32 mouse cellular contexts compared by ENCODE assay signal in genomic region chr7:102347327-102347726, GRCm38 (mm10).
DNase-seq lines count a peak whose midpoint lies in the region; ATAC-seq and TF ChIP-seq lines count a peak whose summit lies in the region.
"Had no signal": no experiment of that assay in that cellular context is flagged by ENCODE, and none has a peak within 500 bp of the region (broad histone marks: within the 10 kb centered on the region; RNA-seq: fewer than 3 reads in every experiment).

No protein-coding gene starts in this region.

- 0 out of 2 replicates have a peak, but pooled peaks have one; percentile 35 for ATAC-seq in megakaryocyte, adult 5-6 weeks (ENCODE audit: poor library complexity, severe bottlenecking)
- ATAC-seq in heart, embryonic 12.5 days (ENCODE audit: insufficient number of reproducible peaks, low FRiP score), result no peak
- ATAC-seq: forebrain, embryonic 14.5 days; hindbrain, embryonic 16.5 days; intestine, embryonic 16.5 days had no signal

- dilution Hi-C loops in CH12.LX (cut with MboI; ENCODE audit: extremely low pct_ligation_motif_present, extremely low pct_unique_long_range_greater_than_20kb, low sequenced_read_pairs), result no loop called here

- DNase-seq in spleen, postnatal 36 days (ENCODE audit: low spot score in 2 of 2), result peak; percentile 26 to 35
- no peak for DNase-seq in spleen, postnatal 14 days (ENCODE audit: low spot score in 2 of 2)
- peak; percentile 72 for DNase-seq in CH12.LX (ENCODE audit: extremely low read depth)
- no peak for DNase-seq in thymus, postnatal 4 days
- no peak for DNase-seq in testis, postnatal 14 days (ENCODE audit: low spot score)
- DNase-seq: adrenal gland, adult 2 months; adrenal gland, postnatal 36 days; cerebellum, adult 2 months; cerebellum, postnatal 25 days; gastrocnemius, postnatal 36 days; kidney, adult 8-10 months; kidney, postnatal 14 days; layer of hippocampus, adult 9-11 months; liver, embryonic 13.5 days; lung, adult 2 months; lung, postnatal 10 days; right cerebral cortex, postnatal 14 days; thymus, adult 2 months; thymus, postnatal 36 days had no signal

- in situ Hi-C loops in CH12.LX (cut with MboI; ENCODE audit: low pct_ligation_motif_present, low pct_unique_long_range_greater_than_20kb, low sequenced_read_pairs), result no loop called here

- no peaks in the 10 kb centered on the region for H3K27me3 ChIP-seq in CH12.LX (replicated peaks)
- H3K27me3 ChIP-seq in heart, embryonic 12.5 days (replicated peaks), result no peaks in the 10 kb centered on the region
- H3K27me3 ChIP-seq: embryonic facial prominence, embryonic 12.5 days; heart, embryonic 15.5 days; limb, embryonic 15.5 days; liver, embryonic 13.5 days; midbrain, embryonic 12.5 days; neural tube, embryonic 13.5 days had no signal

- 77% methylated on average over 3 of the region's 3 CpGs for WGBS in heart, embryonic 12.5 days

- no peaks in the 10 kb centered on the region for H3K9me3 ChIP-seq in CH12.LX (replicated peaks; ENCODE audit: low read length)
- no peaks in the 10 kb centered on the region for H3K9me3 ChIP-seq in heart, embryonic 12.5 days (replicated peaks)
- H3K9me3 ChIP-seq: embryonic facial prominence, embryonic 12.5 days; heart, embryonic 15.5 days; limb, embryonic 10.5 days; limb, embryonic 15.5 days; liver, embryonic 13.5 days; midbrain, embryonic 12.5 days; neural tube, embryonic 13.5 days had no signal

- TF ChIP-seq CTCF in CH12.LX (conservative IDR thresholded peaks at IDR 0.05 in 1 of 2, IDR thresholded peaks at IDR 0.05 in 1 of 2; ENCODE audit: low read depth in 2 of 2, low read length in 2 of 2), result no peak

- peaks cover 0 to 22% of the 10 kb centered on the region in 2 experiments; a peak in 2 of 4 replicates for H3K4me1 ChIP-seq in CH12.LX (ENCODE audit: control insufficient read depth in 1 of 2, insufficient read depth in 2 of 2)
- H3K4me1 ChIP-seq in heart, embryonic 12.5 days (replicated peaks), result 0 out of 2 replicates have a peak, but pooled peaks cover 6% of the 10 kb centered on the region
- H3K4me1 ChIP-seq: embryonic facial prominence, embryonic 12.5 days; heart, embryonic 15.5 days; limb, embryonic 10.5 days; midbrain, embryonic 12.5 days; neural tube, embryonic 13.5 days had no signal

- peak overlapping the region; percentile 29; the same call in 1 of the 2 replicates for H3K4me2 ChIP-seq in CH12.LX (ENCODE audit: insufficient read depth, low read depth, poor library complexity, severe bottlenecking)
- no peak overlapping the region for H3K4me2 ChIP-seq in heart, embryonic 12.5 days
- H3K4me2 ChIP-seq: embryonic facial prominence, embryonic 12.5 days; heart, embryonic 15.5 days; limb, embryonic 15.5 days; liver, embryonic 13.5 days; midbrain, embryonic 12.5 days; neural tube, embryonic 13.5 days had no signal

- TF ChIP-seq POLR2A in CH12.LX (IDR thresholded peaks at IDR 0.05; ENCODE audit: low read depth, low read length), result no peak

- H3K36me3 ChIP-seq in CH12.LX (replicated peaks in 1 of 2; ENCODE audit: control insufficient read depth in 1 of 2, insufficient read depth in 1 of 2, low read length in 1 of 2), result no peaks in the 10 kb centered on the region
- no peaks in the 10 kb centered on the region for H3K36me3 ChIP-seq in heart, embryonic 12.5 days
- H3K36me3 ChIP-seq: embryonic facial prominence, embryonic 12.5 days; heart, embryonic 15.5 days; limb, embryonic 10.5 days; limb, embryonic 15.5 days; liver, embryonic 13.5 days; midbrain, embryonic 12.5 days; neural tube, embryonic 13.5 days had no signal

- TF ChIP-seq RAD21 in CH12.LX (IDR thresholded peaks at IDR 0.05; ENCODE audit: low read depth, low read length), result no peak

- peak overlapping the region; percentile 26; the same call in 1 of the 2 replicates for H3K9ac ChIP-seq in CH12.LX (ENCODE audit: insufficient read depth, low read depth)
- no peak overlapping the region for H3K9ac ChIP-seq in heart, embryonic 12.5 days
- H3K9ac ChIP-seq: embryonic facial prominence, embryonic 12.5 days; heart, embryonic 15.5 days; limb, embryonic 15.5 days; liver, embryonic 13.5 days; midbrain, embryonic 12.5 days; neural tube, embryonic 13.5 days had no signal

- H3K4me3 ChIP-seq in CH12.LX (replicated peaks in 1 of 3; ENCODE audit: low read depth in 2 of 3, low read length in 2 of 3, poor library complexity in 1 of 3), result no peak overlapping the region
- no peak overlapping the region for H3K4me3 ChIP-seq in heart, embryonic 12.5 days
- H3K4me3 ChIP-seq: embryonic facial prominence, embryonic 12.5 days; heart, embryonic 15.5 days; limb, embryonic 10.5 days; limb, embryonic 15.5 days; liver, embryonic 13.5 days; midbrain, embryonic 12.5 days; myocyte; neural tube, embryonic 13.5 days had no signal

- H3K27ac ChIP-seq in CH12.LX (ENCODE audit: insufficient read depth, low read depth), result no peak overlapping the region
- no peak overlapping the region for H3K27ac ChIP-seq in heart, embryonic 12.5 days (ENCODE audit: poor library complexity, severe bottlenecking)
- H3K27ac ChIP-seq: embryonic facial prominence, embryonic 12.5 days; heart, embryonic 15.5 days; limb, embryonic 10.5 days; limb, embryonic 15.5 days; liver, embryonic 13.5 days; midbrain, embryonic 12.5 days; neural tube, embryonic 13.5 days; stomach, postnatal 0 days had no signal

- no peaks in the 10 kb centered on the region for H3K79me2 ChIP-seq in CH12.LX (replicated peaks; ENCODE audit: control insufficient read depth, extremely low read depth, insufficient read depth, poor library complexity, severe bottlenecking)

- peak; percentile 40 for TF ChIP-seq EP300 in CH12.LX (IDR thresholded peaks at IDR 0.05; ENCODE audit: low read length)

TF ChIP-seq in CH12.LX, 34 proteins besides CTCF, POLR2A, EP300 and RAD21:
- TF ChIP-seq TBP (conservative IDR thresholded peaks at IDR 0.05; ENCODE audit: low read depth, low read length) (peak; percentile 76), IRF4 (IDR thresholded peaks at IDR 0.05; ENCODE audit: low read depth, low read length) (peak; percentile 80), USF1 (IDR thresholded peaks at IDR 0.05; ENCODE audit: low read depth, low read length) (no peak), ZNF384 (IDR thresholded peaks at IDR 0.05; ENCODE audit: low read depth, low read length) (no peak), JUN (IDR thresholded peaks at IDR 0.05; ENCODE audit: insufficient read depth, low read depth, low read length) (peak; percentile 61; the same call in 1 of the 2 replicates), E2F4 (IDR thresholded peaks at IDR 0.05; ENCODE audit: insufficient replicate concordance, low read depth, low read length) (no peak), JUND (conservative IDR thresholded peaks at IDR 0.05; ENCODE audit: low read depth, low read length) (peak; percentile 85)

Comparison
In these comparisons a context has a peak if more than half of its experiments do, and no peak if none do; other contexts are left out.
1. DNase-seq: peak in spleen, postnatal 36 days (2 of 2) and CH12.LX (single experiment); none in spleen, postnatal 14 days (0 of 2), thymus, postnatal 4 days (single experiment) and testis, postnatal 14 days (single experiment).